Mouse (Mus musculus) forebrain, embryonic 10.5 days (tissue): ENCODE data around the gene Klhl3. TPM values are rescaled to one million over a fixed set of nuclear protein-coding genes. Genes with fewer than 3 reads are reported as not detected.

Source experiments
- DNase-seq: peaks from one replicate; pipeline ENCODE4 v3.0.0-alpha.2; 2017; ENCODE audit warnings: low spot score; ENCODE audit errors: extremely low spot score
- H3K27ac ChIP-seq: fragments of 300-500 bp; sonication (generic); 2 replicates; pipeline ENCODE4 v1.5.1; 2016; ENCODE audit warnings: mild to moderate bottlenecking
- H3K27me3 ChIP-seq: fragments of 300-500 bp; sonication (generic); 2 replicates; pipeline ENCODE4 v1.6.1; 2016; ENCODE audit warnings: mild to moderate bottlenecking; ENCODE audit not compliant: poor library complexity, severe bottlenecking
- H3K36me3 ChIP-seq: fragments of 300-500 bp; sonication (generic); replicated peaks from 2 replicates; pipeline ENCODE4 v1.6.1; 2016; ENCODE audit warnings: mild to moderate bottlenecking, moderate library complexity
- H3K4me1 ChIP-seq: fragments of 300-500 bp; sonication (generic); 2 replicates; pipeline ENCODE4 v1.6.1; 2016
- H3K4me3 ChIP-seq: fragments of 300-500 bp; sonication (generic); 2 replicates; pipeline ENCODE4 v1.5.1; 2016; ENCODE audit warnings: mild to moderate bottlenecking, moderate library complexity
- H3K9me3 ChIP-seq: fragments of 300-500 bp; sonication (generic); 2 replicates; pipeline ENCODE4 v1.6.1; 2016; ENCODE audit warnings: mild to moderate bottlenecking, moderate library complexity
- WGBS: fragments of 180-500 bp; shearing (Covaris S2); methylation state at CpG from one replicate; pipeline ENCODE4 v1.1.7; 2016; 5-methylcytosine and 5-hydroxymethylcytosine counted together
- polyA plus RNA-seq: library from polyadenylated mRNA; unstranded; fragments of >200 nt; fragmentation: Nextera tagmentation; extraction: Ambion mirVana; gene quantifications from 2 replicates; pipeline ENCODE4 v1.2.1, GENCODE M21; 2016

The Klhl3 gene
- polyA plus RNA-seq, 1 experiment from 2014 or later = 2.1 TPM

GRCm38 (mm10) chr13:58073254-58073882, 40.0 kb downstream of the Klhl3 start:
- Histone ChIP-seq H3K36me3 (no peaks in the 10 kb centered on the region), H3K27ac (no peak overlapping the region), H3K9me3 (no peaks in the 10 kb centered on the region), H3K4me3 (no peak overlapping the region), H3K27me3 (no peaks in the 10 kb centered on the region), H3K4me1 (peaks cover 17% of the 10 kb centered on the region)
- no peak for DNase-seq
- WGBS = 89% methylated on average over 12 of the region's 12 CpGs

GRCm38 (mm10) chr13:58071209-58071608, 42.2 kb downstream of the Klhl3 start:
- H3K27me3 ChIP-seq = no peaks in the 10 kb centered on the region
- DNase-seq = no peak
- WGBS = 94% methylated on average over 21 of the region's 21 CpGs

DNA sequence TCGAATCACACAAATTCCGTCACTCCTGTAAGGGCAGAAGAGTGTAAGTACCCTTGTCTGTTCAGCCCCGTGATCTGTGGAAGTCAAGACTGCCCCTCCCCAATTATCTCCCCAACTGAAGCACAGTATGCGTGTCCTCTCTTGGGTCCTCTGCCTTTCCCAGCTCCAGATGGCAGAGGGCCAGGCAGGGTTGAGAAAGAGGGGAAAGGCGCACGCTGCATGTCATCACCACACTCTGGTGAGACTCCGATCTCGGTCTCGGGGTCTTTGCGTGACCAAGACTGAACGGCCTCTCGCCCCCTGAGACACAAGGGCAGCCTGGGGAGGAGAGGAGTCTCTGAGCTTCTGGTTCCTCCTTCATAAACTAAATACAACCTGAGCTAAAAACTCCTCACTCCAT, 42.9 kb downstream of the Klhl3 start:
- no peak for DNase-seq
- 91% methylated on average over 12 of the region's 12 CpGs for WGBS
- no peak overlapping the region for H3K4me3 ChIP-seq
- no peaks in the 10 kb centered on the region for H3K9me3 ChIP-seq
- no peaks in the 10 kb centered on the region for H3K27me3 ChIP-seq
- no peaks in the 10 kb centered on the region for H3K36me3 ChIP-seq
- H3K4me1 ChIP-seq = peaks cover 43% of the 10 kb centered on the region
- no peak overlapping the region for H3K27ac ChIP-seq

More at GRCm38 (mm10) chr13:58071209-58071608, 42.2 kb downstream of the Klhl3 start:
- no peak overlapping the region for H3K27ac ChIP-seq
- H3K4me3 ChIP-seq = no peak overlapping the region
- H3K4me1 ChIP-seq = peaks cover 38% of the 10 kb centered on the region
- no peaks in the 10 kb centered on the region for H3K9me3 ChIP-seq
- H3K36me3 ChIP-seq = no peaks in the 10 kb centered on the region

DNA sequence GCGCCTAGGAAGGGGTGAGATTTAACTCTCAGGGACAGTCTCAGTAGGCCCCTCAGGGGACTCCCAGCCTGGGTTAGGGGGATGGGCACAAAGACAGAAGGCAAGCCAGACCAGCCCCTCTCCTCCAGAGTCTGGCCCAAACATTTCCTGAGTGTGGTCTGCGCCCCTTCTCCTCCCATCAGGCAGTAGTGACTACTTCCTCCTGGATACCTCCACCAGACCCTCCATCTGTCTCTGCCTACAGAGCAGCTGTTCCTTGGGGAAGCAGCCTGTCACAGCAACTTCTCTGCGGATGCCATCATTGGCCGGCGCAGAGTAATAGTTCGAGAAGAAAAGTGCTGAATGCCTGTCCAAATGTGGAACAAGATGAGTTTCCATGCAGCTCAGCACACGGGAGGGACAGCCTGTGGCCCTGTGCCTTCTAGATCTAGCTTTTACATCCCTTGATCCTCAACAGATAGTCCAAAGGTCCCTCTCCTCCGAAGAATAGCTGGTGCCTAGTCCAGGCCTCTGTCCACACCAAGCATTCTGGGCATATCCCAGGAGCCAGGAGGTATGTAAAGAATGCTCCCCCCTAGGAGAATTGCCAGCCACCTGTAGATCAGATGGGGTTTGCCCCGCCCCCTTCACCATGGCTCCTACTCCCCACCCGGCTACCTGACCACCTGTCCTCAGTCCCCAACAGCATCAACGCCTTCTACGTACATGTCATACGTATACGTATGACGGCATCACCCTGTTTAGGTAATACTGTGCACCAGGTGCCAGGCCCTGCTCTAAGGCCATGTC, 44.8 kb downstream of the Klhl3 start:
- Histone ChIP-seq H3K9me3 (no peaks in the 10 kb centered on the region), H3K27ac (no peak overlapping the region), H3K27me3 (no peaks in the 10 kb centered on the region), H3K4me3 (no peak overlapping the region), H3K36me3 (no peaks in the 10 kb centered on the region), H3K4me1 (peaks cover 47% of the 10 kb centered on the region)
- 91% methylated on average over 15 of the region's 15 CpGs for WGBS
- DNase-seq = no peak

GRCm38 (mm10) chr13:58067540-58068103, 45.8 kb downstream of the Klhl3 start:
- Histone ChIP-seq H3K36me3 (no peaks in the 10 kb centered on the region), H3K27ac (peak overlapping the region; percentile 51; the same call in 1 of the 2 replicates), H3K27me3 (no peaks in the 10 kb centered on the region), H3K4me1 (peaks cover 47% of the 10 kb centered on the region), H3K9me3 (no peaks in the 10 kb centered on the region), H3K4me3 (no peak overlapping the region)
- DNase-seq = peak; percentile 37
- 23% methylated on average over 17 of the region's 17 CpGs for WGBS

DNA sequence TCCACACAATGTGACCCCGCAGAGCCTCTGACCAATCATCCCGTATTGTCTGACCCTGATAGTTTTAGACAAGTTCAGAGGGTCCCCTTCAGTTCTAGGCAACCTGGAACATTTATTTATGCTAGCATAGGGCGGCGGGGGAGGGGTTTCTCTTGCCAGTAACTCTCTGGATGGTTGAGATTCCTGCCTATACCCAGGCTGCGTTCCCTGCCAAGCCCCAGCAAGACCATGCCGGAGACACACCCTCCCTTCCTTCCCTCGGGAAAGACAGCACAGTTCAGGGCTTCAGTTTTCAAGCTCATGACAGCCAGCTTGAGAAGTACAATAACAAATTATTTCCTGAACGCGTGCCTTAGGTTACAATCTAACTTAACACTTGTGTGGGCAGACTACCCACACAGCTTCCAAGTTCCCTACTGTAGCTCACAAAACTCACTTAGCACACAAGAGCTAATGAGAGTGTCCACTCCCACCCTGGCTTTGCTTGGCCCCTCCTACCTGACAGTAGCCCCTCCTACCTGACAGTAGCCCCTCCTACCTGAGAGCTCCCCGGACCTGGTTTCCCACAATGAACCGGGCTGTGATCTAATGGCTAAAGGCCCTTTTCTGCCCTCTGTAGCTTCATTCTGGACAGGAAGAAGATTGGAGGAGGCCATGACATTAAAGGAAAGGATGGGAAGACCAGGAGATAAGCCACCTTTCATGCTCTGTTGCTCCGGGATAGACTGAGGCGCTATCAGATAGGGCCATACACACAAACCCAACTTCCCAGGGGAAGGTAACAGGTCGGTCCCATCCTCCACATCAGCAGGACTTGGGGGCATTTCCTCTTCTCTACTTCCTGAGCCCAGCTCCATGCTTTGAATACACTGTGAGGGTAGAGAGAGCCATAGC, 46.6 kb downstream of the Klhl3 start:
- H3K27ac ChIP-seq = peak overlapping the region; percentile 51; the same call in 1 of the 2 replicates
- no peaks in the 10 kb centered on the region for H3K9me3 ChIP-seq
- DNase-seq = no peak
- no peaks in the 10 kb centered on the region for H3K27me3 ChIP-seq
- H3K4me3 ChIP-seq = no peak overlapping the region
- peaks cover 6% of the 10 kb centered on the region; the same call in 1 of the 2 replicates for H3K36me3 ChIP-seq
- H3K4me1 ChIP-seq = peaks cover 47% of the 10 kb centered on the region
- WGBS = 77% methylated on average over 14 of the region's 14 CpGs

GRCm38 (mm10) chr13:58066081-58066495, 47.3 kb downstream of the Klhl3 start:
- no peaks in the 10 kb centered on the region for H3K27me3 ChIP-seq
- H3K4me3 ChIP-seq = no peak overlapping the region
- 0 out of 2 replicates have a peak overlapping the region, but pooled peaks have one; percentile 8 for H3K27ac ChIP-seq
- H3K4me1 ChIP-seq = peaks cover 47% of the 10 kb centered on the region
- 87% methylated on average over 13 of the region's 13 CpGs for WGBS
- peaks cover 8% of the 10 kb centered on the region; the same call in 1 of the 2 replicates for H3K36me3 ChIP-seq
- no peak for DNase-seq
- no peaks in the 10 kb centered on the region for H3K9me3 ChIP-seq

DNA sequence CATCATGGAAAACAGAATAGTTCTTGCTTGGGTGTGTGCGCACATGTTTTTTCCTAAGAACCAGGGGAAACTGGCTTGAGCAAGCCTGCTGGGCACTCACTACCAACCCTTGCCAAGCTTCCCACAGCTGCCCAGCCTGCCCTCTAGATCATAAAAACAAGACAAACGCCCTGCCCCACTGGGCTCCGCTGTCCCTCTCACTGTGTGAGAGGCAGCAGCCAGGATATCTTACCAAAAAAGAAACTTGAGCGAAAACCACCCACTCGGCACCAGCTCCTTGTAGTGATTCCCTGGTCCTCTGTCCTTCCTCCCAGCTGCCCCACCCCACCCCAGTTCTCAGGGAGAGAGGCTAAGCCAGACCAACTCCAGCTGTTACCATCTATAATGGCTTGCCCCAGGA, 48.1 kb downstream of the Klhl3 start:
- 86% methylated on average over 5 of the region's 5 CpGs for WGBS
- no peak for DNase-seq
- no peak overlapping the region for H3K27ac ChIP-seq

DNA sequence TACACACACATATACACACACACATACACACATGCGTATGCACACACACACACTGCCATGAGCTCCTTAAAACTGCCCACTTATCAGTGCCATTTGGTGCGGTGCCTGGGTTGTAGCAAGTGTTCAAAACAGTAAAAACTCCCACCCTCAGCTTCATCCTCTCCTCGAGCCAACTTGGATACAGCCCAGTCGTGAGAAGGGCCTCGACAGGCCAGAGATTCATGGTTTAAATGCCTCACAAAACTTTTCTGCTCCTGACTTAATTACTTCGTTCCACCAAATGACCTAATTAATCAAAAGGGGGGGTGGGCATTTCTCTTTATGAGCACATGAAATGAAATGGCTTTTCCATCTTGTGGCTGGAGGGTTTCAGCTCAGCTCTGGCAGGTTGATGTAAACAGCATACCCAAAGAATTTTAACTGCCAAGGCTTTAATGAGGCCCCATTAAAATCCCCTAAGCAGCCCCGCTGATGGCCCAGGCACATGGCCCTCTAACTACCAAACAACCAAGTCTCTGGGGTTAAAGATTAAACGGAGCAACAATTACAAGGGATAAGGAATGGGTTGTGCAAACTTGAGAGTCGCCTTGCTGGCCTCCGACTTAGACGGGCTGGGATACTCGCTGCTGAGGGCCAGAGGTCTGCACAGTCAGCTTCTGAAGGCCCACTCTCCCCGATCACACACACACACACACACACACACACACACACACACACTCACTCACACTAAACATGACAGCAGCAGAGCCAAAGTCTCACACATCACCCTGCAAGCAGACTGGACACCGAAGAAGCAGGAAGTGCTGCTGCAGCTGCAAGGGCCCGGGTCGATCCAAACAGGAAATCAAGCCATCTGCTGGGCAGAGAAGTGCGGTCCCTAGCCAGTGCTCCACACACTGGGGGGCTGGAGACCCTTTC, 55.2 kb downstream of the Klhl3 start:
- WGBS = 55% methylated on average over 17 of the region's 17 CpGs
- H3K36me3 ChIP-seq = peaks cover 10% of the 10 kb centered on the region; the same call in 1 of the 2 replicates
- H3K4me3 ChIP-seq = no peak overlapping the region
- peaks cover 9% of the 10 kb centered on the region for H3K9me3 ChIP-seq
- peak; percentile 31 for DNase-seq
- peak overlapping the region; percentile 62 for H3K27ac ChIP-seq
- H3K4me1 ChIP-seq = peaks cover 22% of the 10 kb centered on the region
- H3K27me3 ChIP-seq = no peaks in the 10 kb centered on the region

More for the DNA sequence above, 48.1 kb downstream of the Klhl3 start:
- Histone ChIP-seq H3K9me3 (no peaks in the 10 kb centered on the region), H3K27me3 (no peaks in the 10 kb centered on the region), H3K4me3 (no peak overlapping the region), H3K4me1 (peaks cover 41% of the 10 kb centered on the region), H3K36me3 (peaks cover 8% of the 10 kb centered on the region; the same call in 1 of the 2 replicates)

- H3K27me3 ChIP-seq = no peaks in the 10 kb centered on the region
- H3K4me3 ChIP-seq = no peak overlapping the region
- WGBS = 86% methylated on average over 4 of the region's 4 CpGs
- H3K27ac ChIP-seq = no peak overlapping the region
- H3K36me3 ChIP-seq = 0 out of 2 replicates have a peak, but pooled peaks cover 2% of the 10 kb centered on the region
- peaks cover 9% of the 10 kb centered on the region for H3K9me3 ChIP-seq
- no peak for DNase-seq
- H3K4me1 ChIP-seq = peaks cover 22% of the 10 kb centered on the region
Measured at GRCm38 (mm10) chr13:58056618-58057017, 56.8 kb downstream of the Klhl3 start.

- H3K27ac ChIP-seq = no peak overlapping the region
- peaks cover 15% of the 10 kb centered on the region for H3K4me1 ChIP-seq
- no peaks in the 10 kb centered on the region for H3K27me3 ChIP-seq
- WGBS = 86% methylated on average over 4 of the region's 4 CpGs
- no peak for DNase-seq
- H3K36me3 ChIP-seq = 0 out of 2 replicates have a peak, but pooled peaks cover 2% of the 10 kb centered on the region
- no peak overlapping the region for H3K4me3 ChIP-seq
- H3K9me3 ChIP-seq = peaks cover 9% of the 10 kb centered on the region
Measured at GRCm38 (mm10) chr13:58053628-58054027, 59.8 kb downstream of the Klhl3 start.
